Mouse (Mus musculus): ENCODE results near the gene Lime1. TPM values are rescaled to one million over a fixed set of nuclear protein-coding genes. Genes with fewer than 3 reads are reported as not detected.

The Lime1 gene
- total and polyA plus RNA-seq, 2 experiments from 2014 or later = 7.6 to 11.1 TPM

DNA sequence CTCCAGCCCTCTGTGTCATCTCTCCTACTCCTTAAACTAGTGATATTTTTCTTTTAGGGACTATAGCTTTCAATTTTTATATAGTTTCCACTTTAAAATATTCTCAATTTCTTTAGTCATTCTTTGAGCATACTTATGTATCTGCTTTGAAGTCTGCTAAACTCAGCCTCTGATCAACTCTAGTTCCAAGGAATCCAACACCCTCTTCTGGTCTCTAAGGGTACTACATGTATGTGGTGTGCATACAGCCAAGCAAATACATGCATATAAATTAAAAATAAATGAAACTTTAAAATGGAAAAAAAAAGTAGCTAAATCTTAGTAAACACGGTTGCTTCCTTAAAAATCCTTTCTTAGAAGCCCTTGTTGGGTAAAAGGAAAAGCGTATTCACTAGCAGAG, 4.1 kb upstream of the Lime1 start:
- Histone ChIP-seq H3K27me3 (ENCODE audit: control insufficient read depth, insufficient read depth, low read length) (no peaks in the 10 kb centered on the region), H3K9me3 (replicated peaks; ENCODE audit: control insufficient read depth, low read length) (no peaks in the 10 kb centered on the region), H3K4me3 (ENCODE audit: low read depth, low read length) (no peak overlapping the region), H3K4me1 (ENCODE audit: control insufficient read depth, insufficient read depth) (no peaks in the 10 kb centered on the region), H3K4me2 (ENCODE audit: low read depth, low read length) (no peak overlapping the region), H3K27ac (ENCODE audit: low read depth) (no peak overlapping the region), H3K36me3 (replicated peaks; ENCODE audit: control insufficient read depth, insufficient read depth, low read length) (peaks cover 27% of the 10 kb centered on the region), H3K9ac (replicated peaks; ENCODE audit: low read depth, low read length) (no peak overlapping the region)
- no peak for TF ChIP-seq EP300 (IDR thresholded peaks at IDR 0.05; ENCODE audit: low read depth)
- TF ChIP-seq CTCF (IDR thresholded peaks at IDR 0.05; ENCODE audit: low read depth) = peak; percentile 45
- 94% methylated on average over 2 of the region's 2 CpGs for WGBS
- ATAC-seq (ENCODE audit: insufficient read depth, low read depth) (no peak), DNase-seq (ENCODE audit: low spot score) (no peak)

DNA sequence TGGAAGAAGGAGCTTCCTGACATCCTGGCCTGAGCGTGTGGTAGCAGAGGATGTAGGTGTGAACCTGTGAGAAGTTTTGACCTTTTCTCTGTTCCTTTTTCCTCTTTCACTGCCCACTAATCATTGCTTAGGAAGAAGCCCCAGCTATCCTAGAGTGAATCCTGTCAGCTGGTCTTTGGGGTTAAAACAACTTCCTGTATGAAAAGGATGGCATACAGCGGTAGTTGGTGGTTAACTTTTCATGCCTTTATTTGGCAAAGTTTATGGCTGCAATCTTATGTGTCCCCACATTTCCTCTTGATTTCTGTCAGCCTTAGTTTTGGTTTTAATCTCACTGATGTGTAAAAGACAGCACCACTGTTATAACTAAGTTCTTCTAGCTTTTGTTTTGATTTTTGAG, 2.6 kb upstream of the Lime1 start:
- Histone ChIP-seq H3K36me3 (replicated peaks; ENCODE audit: control insufficient read depth, insufficient read depth, low read length) (peaks cover 42% of the 10 kb centered on the region), H3K27me3 (ENCODE audit: control insufficient read depth, insufficient read depth, low read length) (no peaks in the 10 kb centered on the region), H3K9ac (replicated peaks; ENCODE audit: low read depth, low read length) (no peak overlapping the region), H3K27ac (ENCODE audit: low read depth) (no peak overlapping the region), H3K4me2 (ENCODE audit: low read depth, low read length) (no peak overlapping the region), H3K4me1 (ENCODE audit: control insufficient read depth, insufficient read depth) (no peaks in the 10 kb centered on the region), H3K9me3 (replicated peaks; ENCODE audit: control insufficient read depth, low read length) (no peaks in the 10 kb centered on the region), H3K4me3 (ENCODE audit: low read depth, low read length) (no peak overlapping the region)
- WGBS = 75% methylated on average over 2 of the region's 2 CpGs
- no peak for DNase-seq (ENCODE audit: low spot score)
- TF ChIP-seq EP300 (IDR thresholded peaks at IDR 0.05; ENCODE audit: low read depth) = no peak
- TF ChIP-seq CTCF (IDR thresholded peaks at IDR 0.05; ENCODE audit: low read depth) = no peak
- no peak for ATAC-seq (ENCODE audit: insufficient read depth, low read depth)

DNA sequence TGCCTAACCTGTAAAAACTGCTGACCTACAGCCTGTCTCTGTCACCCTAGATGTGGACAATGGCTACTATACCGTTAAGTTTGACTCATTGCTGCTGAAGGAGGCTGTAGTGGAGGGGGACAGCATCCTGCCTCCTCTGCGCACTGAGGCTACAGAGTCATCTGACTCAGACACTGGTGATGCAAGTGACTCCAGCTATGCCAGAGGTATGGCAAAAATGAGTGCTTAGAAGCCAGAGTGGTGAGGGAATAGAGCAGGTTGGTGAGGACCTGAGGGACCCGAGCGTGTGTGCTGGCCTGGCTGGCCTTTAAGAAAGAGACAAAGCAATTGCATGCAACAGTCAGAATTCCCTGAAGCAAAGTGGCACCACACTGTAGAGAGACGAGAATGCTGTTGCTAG, 1.2 kb upstream of the Lime1 start:
- H3K4me1 ChIP-seq (ENCODE audit: control insufficient read depth, insufficient read depth) = no peaks in the 10 kb centered on the region
- H3K9me3 ChIP-seq (replicated peaks; ENCODE audit: control insufficient read depth, low read length) = no peaks in the 10 kb centered on the region
- H3K4me3 ChIP-seq (ENCODE audit: low read depth, low read length) = no peak overlapping the region
- WGBS = 84% methylated on average over 5 of the region's 5 CpGs
- no peak overlapping the region for H3K4me2 ChIP-seq (ENCODE audit: low read depth, low read length)
- TF ChIP-seq EP300 (IDR thresholded peaks at IDR 0.05; ENCODE audit: low read depth) (no peak), CTCF (IDR thresholded peaks at IDR 0.05; ENCODE audit: low read depth) (no peak)
- DNase-seq (ENCODE audit: low spot score) (no peak), ATAC-seq (ENCODE audit: insufficient read depth, low read depth) (no peak)
- no peaks in the 10 kb centered on the region for H3K27me3 ChIP-seq (ENCODE audit: control insufficient read depth, insufficient read depth, low read length)
- H3K27ac ChIP-seq (ENCODE audit: low read depth) = no peak overlapping the region
- peaks cover 56% of the 10 kb centered on the region for H3K36me3 ChIP-seq (replicated peaks; ENCODE audit: control insufficient read depth, insufficient read depth, low read length)
- no peak overlapping the region for H3K9ac ChIP-seq (replicated peaks; ENCODE audit: low read depth, low read length)

- H3K27me3 ChIP-seq (ENCODE audit: control insufficient read depth, insufficient read depth, low read length) = no peaks in the 10 kb centered on the region
- H3K4me2 ChIP-seq (ENCODE audit: low read depth, low read length) = no peak overlapping the region
- peaks cover 59% of the 10 kb centered on the region for H3K36me3 ChIP-seq (replicated peaks; ENCODE audit: control insufficient read depth, insufficient read depth, low read length)
- no peak for ATAC-seq (ENCODE audit: insufficient read depth, low read depth)
- TF ChIP-seq EP300 (IDR thresholded peaks at IDR 0.05; ENCODE audit: low read depth) = no peak
- TF ChIP-seq CTCF (IDR thresholded peaks at IDR 0.05; ENCODE audit: low read depth) = no peak
- 0 out of 2 replicates have a peak, but pooled peaks cover 3% of the 10 kb centered on the region for H3K4me1 ChIP-seq (ENCODE audit: control insufficient read depth, insufficient read depth)
- WGBS = 61% methylated on average over 5 of the region's 5 CpGs
- no peak overlapping the region for H3K9ac ChIP-seq (replicated peaks; ENCODE audit: low read depth, low read length)
- no peaks in the 10 kb centered on the region for H3K9me3 ChIP-seq (replicated peaks; ENCODE audit: control insufficient read depth, low read length)
- H3K27ac ChIP-seq (ENCODE audit: low read depth) = no peak overlapping the region
- H3K4me3 ChIP-seq (ENCODE audit: low read depth, low read length) = no peak overlapping the region
- no peak for DNase-seq (ENCODE audit: low spot score)
These were observed 373 bp downstream of the Lime1 start for GRCm38 (mm10) chr2:181380251-181380650.

DNA sequence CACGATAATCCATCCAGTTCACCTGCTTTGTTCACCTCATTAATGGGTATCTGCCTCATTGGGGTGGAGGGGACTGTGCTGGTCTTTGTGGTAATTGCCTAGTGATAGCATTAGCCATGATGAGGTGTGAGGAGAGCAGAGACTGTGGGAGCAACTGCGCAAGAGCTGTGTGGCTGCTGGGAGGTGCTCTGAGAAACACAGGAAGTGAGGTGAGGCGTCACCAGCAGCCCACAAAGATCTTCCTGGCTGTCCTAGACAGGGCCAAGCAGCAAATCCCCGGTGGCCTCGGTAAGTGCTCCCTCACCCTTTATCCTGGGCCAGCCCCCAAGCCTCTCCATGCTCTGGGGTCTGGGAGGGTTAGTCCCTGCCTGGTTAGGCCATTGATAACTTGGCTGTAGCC, 1.2 kb downstream of the Lime1 start:
- 81% methylated on average over 5 of the region's 5 CpGs for WGBS
- no peak overlapping the region for H3K9ac ChIP-seq (replicated peaks; ENCODE audit: low read depth, low read length)
- no peak overlapping the region for H3K4me2 ChIP-seq (ENCODE audit: low read depth, low read length)
- H3K4me1 ChIP-seq (ENCODE audit: control insufficient read depth, insufficient read depth) = 0 out of 2 replicates have a peak, but pooled peaks cover 5% of the 10 kb centered on the region
- TF ChIP-seq CTCF (IDR thresholded peaks at IDR 0.05; ENCODE audit: low read depth) = no peak
- no peak for TF ChIP-seq EP300 (IDR thresholded peaks at IDR 0.05; ENCODE audit: low read depth)
- H3K4me3 ChIP-seq (ENCODE audit: low read depth, low read length) = no peak overlapping the region
- H3K36me3 ChIP-seq (replicated peaks; ENCODE audit: control insufficient read depth, insufficient read depth, low read length) = peaks cover 59% of the 10 kb centered on the region
- H3K27ac ChIP-seq (ENCODE audit: low read depth) = no peak overlapping the region
- DNase-seq (ENCODE audit: low spot score) (no peak), ATAC-seq (ENCODE audit: insufficient read depth, low read depth) (no peak)
- no peaks in the 10 kb centered on the region for H3K27me3 ChIP-seq (ENCODE audit: control insufficient read depth, insufficient read depth, low read length)
- no peaks in the 10 kb centered on the region for H3K9me3 ChIP-seq (replicated peaks; ENCODE audit: control insufficient read depth, low read length)

GRCm38 (mm10) chr2:181381631-181382306, 1.9 kb downstream of the Lime1 start:
- no peak for ATAC-seq (ENCODE audit: insufficient read depth, low read depth)
- no peak overlapping the region for H3K4me3 ChIP-seq (ENCODE audit: low read depth, low read length)
- TF ChIP-seq CTCF (IDR thresholded peaks at IDR 0.05; ENCODE audit: low read depth) (no peak), EP300 (IDR thresholded peaks at IDR 0.05; ENCODE audit: low read depth) (no peak)
- no peak overlapping the region for H3K4me2 ChIP-seq (ENCODE audit: low read depth, low read length)
- no peak overlapping the region for H3K27ac ChIP-seq (ENCODE audit: low read depth)
- H3K9me3 ChIP-seq (replicated peaks; ENCODE audit: control insufficient read depth, low read length) = no peaks in the 10 kb centered on the region
- H3K9ac ChIP-seq (replicated peaks; ENCODE audit: low read depth, low read length) = no peak overlapping the region
- no peak for DNase-seq (ENCODE audit: low spot score)
- 0 out of 2 replicates have a peak, but pooled peaks cover 5% of the 10 kb centered on the region for H3K4me1 ChIP-seq (ENCODE audit: control insufficient read depth, insufficient read depth)
- H3K36me3 ChIP-seq (replicated peaks; ENCODE audit: control insufficient read depth, insufficient read depth, low read length) = peaks cover 60% of the 10 kb centered on the region
- H3K27me3 ChIP-seq (ENCODE audit: control insufficient read depth, insufficient read depth, low read length) = no peaks in the 10 kb centered on the region
- 86% methylated on average over 6 of the region's 6 CpGs for WGBS

Data from heart, postnatal 0 days (tissue).